Mouse (Mus musculus) E14TG2a.4 (cell line): ENCODE data around the gene Hist1h2an.
"Not testable (repeated sequence)": the region's sequence is repeated elsewhere in the genome, so short reads cannot be mapped to it uniquely, and the experiment has no call there.

Experiments
- H3K27me3 ChIP-seq: 2 replicates; pipeline ENCODE4 v1.6.1; 2014; ENCODE audit warnings: low read length, control low read depth; ENCODE audit not compliant: insufficient read depth
- H3K36me3 ChIP-seq: 2 replicates; pipeline ENCODE4 v1.6.1; 2014; ENCODE audit warnings: low read length, control low read depth; ENCODE audit not compliant: insufficient read depth
- H3K4me1 ChIP-seq: replicated peaks from 2 replicates; pipeline ENCODE4 v1.6.1; 2014; ENCODE audit warnings: low read depth, low read length, control low read depth
- H3K4me3 ChIP-seq: replicated peaks from 2 replicates; pipeline ENCODE4 v1.5.1; 2014; ENCODE audit warnings: mild to moderate bottlenecking, low read length
- H3K9me3 ChIP-seq: 2 replicates; pipeline ENCODE4 v1.6.1; 2014; ENCODE audit warnings: low read length, control low read depth
- CTCF ChIP-seq: conservative IDR thresholded peaks from 2 replicates; pipeline ENCODE4 v1.5.1; 2014; ENCODE audit warnings: low read length
- NANOG ChIP-seq: IDR thresholded peaks from 2 replicates; pipeline ENCODE4 v1.6.1; 2014; ENCODE audit warnings: borderline replicate concordance, low read length, mixed read lengths
- POU5F1 ChIP-seq: IDR thresholded peaks from 2 replicates; pipeline ENCODE4 v1.6.1; 2014; ENCODE audit warnings: low read length, borderline replicate concordance

Hist1h2an gene

GRCm38 (mm10) chr13:21753051-21753523, 33.9 kb downstream of the Hist1h2an start:
- TF ChIP-seq POU5F1 = no peak
- TF ChIP-seq NANOG = no peak
- TF ChIP-seq CTCF = no peak
- H3K4me1 ChIP-seq = peaks cover 34% of the 10 kb centered on the region
- no peaks in the 10 kb centered on the region for H3K9me3 ChIP-seq
- peak overlapping the region; percentile 69 for H3K4me3 ChIP-seq
- no peaks in the 10 kb centered on the region for H3K27me3 ChIP-seq
- no peaks in the 10 kb centered on the region; the same call in 1 of the 2 replicates for H3K36me3 ChIP-seq

DNA sequence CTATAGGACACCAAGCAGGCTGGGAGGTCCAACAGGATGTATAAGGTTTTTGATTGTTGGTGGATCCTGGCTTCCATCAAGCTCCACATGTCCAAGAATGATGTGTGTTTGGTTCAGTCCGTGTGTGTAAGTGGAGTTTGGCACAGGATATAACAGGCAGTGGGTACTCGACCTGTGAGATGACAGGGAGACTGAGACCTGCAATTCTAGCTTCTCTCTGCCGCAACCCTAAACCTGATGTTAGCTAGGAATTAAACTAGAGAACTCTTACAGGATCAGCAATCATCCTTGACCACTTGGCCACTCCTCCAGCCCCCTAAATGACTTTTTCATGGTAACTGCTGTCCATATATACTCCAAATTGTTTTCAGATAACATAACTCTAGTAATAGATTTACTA, 34.7 kb downstream of the Hist1h2an start:
- Histone ChIP-seq H3K36me3 (peaks cover 3% of the 10 kb centered on the region), H3K4me1 (peaks cover 37% of the 10 kb centered on the region), H3K9me3 (no peaks in the 10 kb centered on the region), H3K27me3 (no peaks in the 10 kb centered on the region), H3K4me3 (peak overlapping the region; percentile 69)
- TF ChIP-seq POU5F1 = no peak
- TF ChIP-seq NANOG = no peak
- no peak for TF ChIP-seq CTCF

GRCm38 (mm10) chr13:21751827-21752226, 35.2 kb downstream of the Hist1h2an start:
- no peak for TF ChIP-seq CTCF
- TF ChIP-seq POU5F1 = no peak
- no peak for TF ChIP-seq NANOG

GRCm38 (mm10) chr13:21751417-21751816, 35.6 kb downstream of the Hist1h2an start:
- H3K9me3 ChIP-seq = no peaks in the 10 kb centered on the region
- TF ChIP-seq CTCF (no peak), POU5F1 (no peak), NANOG (no peak)
- H3K4me3 ChIP-seq = no peak overlapping the region
- H3K36me3 ChIP-seq = peaks cover 6% of the 10 kb centered on the region
- no peaks in the 10 kb centered on the region for H3K27me3 ChIP-seq
- peaks cover 39% of the 10 kb centered on the region for H3K4me1 ChIP-seq

More at GRCm38 (mm10) chr13:21751827-21752226, 35.2 kb downstream of the Hist1h2an start:
- H3K4me1 ChIP-seq = peaks cover 39% of the 10 kb centered on the region
- H3K4me3 ChIP-seq = no peak overlapping the region
- H3K36me3 ChIP-seq = peaks cover 6% of the 10 kb centered on the region
- H3K27me3 ChIP-seq = no peaks in the 10 kb centered on the region
- H3K9me3 ChIP-seq = no peaks in the 10 kb centered on the region

DNA sequence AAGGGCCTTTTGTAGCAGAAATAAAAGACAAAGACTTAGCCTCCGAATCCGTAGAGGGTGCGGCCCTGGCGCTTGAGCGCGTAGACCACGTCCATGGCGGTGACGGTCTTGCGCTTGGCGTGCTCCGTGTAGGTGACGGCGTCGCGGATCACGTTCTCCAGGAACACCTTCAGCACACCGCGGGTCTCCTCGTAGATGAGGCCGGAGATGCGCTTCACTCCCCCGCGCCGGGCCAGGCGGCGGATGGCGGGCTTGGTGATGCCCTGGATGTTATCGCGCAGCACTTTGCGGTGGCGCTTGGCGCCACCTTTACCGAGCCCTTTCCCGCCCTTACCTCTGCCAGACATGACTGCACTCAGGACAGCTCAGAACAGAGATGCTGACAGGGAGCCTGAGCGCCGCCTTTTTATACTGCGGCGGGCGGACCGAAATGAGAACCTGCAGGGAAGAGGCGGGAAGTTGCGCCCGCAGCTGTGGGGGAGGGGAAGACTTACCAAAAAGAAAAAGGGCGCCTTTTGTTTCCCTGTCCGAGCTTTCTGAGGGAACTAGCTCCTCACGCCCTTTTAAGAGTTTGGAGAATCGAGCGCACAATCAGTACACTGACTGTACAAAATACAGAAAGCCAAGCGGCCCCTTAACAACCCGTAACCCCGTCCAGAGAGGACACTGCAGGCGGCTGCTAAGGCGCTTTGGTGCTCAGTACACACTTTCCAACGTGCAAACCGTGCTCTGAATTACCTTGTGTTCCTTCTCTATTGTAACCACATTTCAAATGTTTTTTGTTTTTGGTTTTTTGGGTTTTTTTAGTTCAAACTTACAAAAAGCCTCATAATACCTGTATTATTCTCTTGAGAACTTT, 36.6 kb downstream of the Hist1h2an start, which contains the start of gene Hist1h4k:
Hist1h4k (minus strand) TSS at position 347 of the 859 bp plus-strand sequence.
- H3K4me3 ChIP-seq = peak within 1 kb of the TSS; percentile 77
- H3K9me3 ChIP-seq, H3K36me3 ChIP-seq, H3K27me3 ChIP-seq: not testable (repeated sequence)
- H3K4me1 ChIP-seq = peaks cover 33% of the 10 kb centered on the region

DNA sequence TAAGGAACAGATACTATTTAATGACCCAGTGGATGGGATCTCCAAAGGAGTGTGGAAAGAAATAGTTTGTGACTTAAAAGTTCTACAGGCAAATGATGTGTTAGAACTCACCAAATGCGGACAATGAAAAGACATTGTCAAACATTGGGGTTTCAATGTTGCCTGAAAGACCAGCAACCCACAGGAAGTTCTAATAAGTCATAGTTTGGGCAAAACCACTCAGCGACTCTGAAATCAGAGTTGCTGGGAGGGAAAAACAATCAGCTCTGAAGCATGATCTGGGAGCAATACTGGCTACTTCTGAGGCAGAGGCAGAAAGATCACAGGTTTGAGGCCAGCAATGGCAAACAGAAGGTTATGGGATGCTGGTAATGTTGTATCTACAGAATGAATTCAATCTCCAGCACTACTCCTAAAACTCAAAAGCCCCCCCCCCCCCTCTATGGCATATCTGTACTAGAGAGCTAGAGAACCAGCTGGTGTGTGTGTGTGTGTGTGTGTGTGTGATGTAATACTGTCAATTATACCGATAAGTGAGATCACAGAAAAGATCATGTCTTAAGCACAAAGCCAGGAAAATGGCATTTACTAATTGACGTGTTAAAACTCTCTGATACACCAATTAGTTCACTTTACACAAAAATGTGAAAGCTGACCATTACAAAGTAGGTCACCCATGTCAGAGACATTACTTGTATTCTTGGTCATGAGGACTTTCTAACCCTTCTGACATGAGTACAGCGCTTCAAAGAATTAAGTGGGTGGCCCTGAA, 37.4 kb downstream of the Hist1h2an start:
- peak overlapping the region; percentile 77 for H3K4me3 ChIP-seq
- peaks cover 6% of the 10 kb centered on the region for H3K36me3 ChIP-seq
- H3K27me3 ChIP-seq = no peaks in the 10 kb centered on the region
- no peak for TF ChIP-seq NANOG
- no peak for TF ChIP-seq CTCF
- TF ChIP-seq POU5F1 = no peak
- H3K9me3 ChIP-seq = no peaks in the 10 kb centered on the region
- peaks cover 29% of the 10 kb centered on the region for H3K4me1 ChIP-seq

DNA sequence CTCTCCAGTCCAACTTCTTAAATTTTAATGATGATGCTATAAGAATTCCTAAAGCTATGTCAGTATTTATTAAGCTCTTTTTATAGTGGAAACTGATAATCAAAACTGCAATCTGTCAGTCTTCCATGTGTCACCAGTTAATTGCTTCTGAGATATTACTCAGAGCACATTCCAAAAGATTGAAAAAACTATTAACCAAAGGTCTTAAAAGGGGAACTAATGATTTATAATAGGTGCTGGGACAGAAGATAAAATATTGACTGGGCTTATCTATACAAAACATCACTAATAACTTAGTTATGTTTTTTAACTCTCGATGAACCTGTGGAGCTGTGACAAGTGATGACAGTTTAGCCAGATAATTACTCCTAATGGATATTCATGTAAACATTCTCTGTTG, 42.0 kb downstream of the Hist1h2an start:
- Histone ChIP-seq H3K4me1 (peaks cover 16% of the 10 kb centered on the region), H3K9me3 (no peaks in the 10 kb centered on the region), H3K36me3 (peaks cover 6% of the 10 kb centered on the region), H3K27me3 (no peaks in the 10 kb centered on the region), H3K4me3 (no peak overlapping the region)
- TF ChIP-seq POU5F1 (no peak), CTCF (no peak), NANOG (no peak)
